Mouse (Mus musculus) testis, postnatal 14 days (tissue): Measurements from ENCODE around the gene 4930519G04Rik.
"Not testable (repeated sequence)": the region's sequence is repeated elsewhere in the genome, so short reads cannot be mapped to it uniquely, and the experiment has no call there.

ENCODE experiments used
- DNase-seq: peaks from one replicate; pipeline ENCODE4 v3.0.0; 2021; ENCODE audit warnings: low spot score

The 4930519G04Rik gene

DNA sequence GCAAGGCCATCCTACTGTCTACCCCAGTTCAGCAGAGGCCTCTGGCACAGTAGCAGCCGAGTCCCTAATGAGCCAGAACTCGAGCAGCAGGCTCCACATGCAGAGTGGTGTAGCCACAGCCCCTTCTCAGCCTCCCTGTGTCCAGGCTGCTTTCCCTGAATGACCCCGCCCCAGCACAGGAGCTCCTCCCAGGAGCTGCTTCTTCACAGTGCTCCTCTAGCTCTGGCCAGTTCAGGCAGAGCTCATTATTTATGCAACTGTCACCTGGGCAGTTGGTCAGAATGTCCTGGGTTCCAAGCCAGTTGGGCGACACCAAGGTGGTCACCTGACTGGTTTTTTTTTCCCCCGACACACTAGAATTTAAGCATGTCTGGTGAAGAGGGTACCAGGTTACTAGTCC is at the start of gene 4930519G04Rik:
TSS of gene 4930519G04Rik (plus strand) at position 301 of the 400 bp plus-strand sequence.
- not testable (repeated sequence) for DNase-seq

DNA sequence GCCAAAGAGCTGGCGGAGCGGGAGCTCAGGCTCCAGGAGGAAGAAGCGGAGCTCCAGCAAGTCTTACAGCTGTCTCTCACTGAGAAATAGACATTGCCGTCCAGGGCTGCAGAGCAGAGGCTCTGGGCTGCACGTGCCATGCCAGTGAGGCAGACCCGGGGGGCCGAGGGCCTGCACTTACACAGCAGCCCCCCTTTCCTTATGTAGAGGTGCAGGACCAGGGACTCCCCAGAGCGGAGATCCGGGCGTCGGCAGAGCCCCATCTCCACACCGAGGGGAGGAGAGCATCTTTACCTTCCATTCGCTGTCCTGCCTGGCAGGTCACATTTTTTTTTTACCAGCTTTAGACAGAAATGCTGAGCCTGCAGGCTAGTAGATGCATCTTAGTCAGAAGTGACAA is 49.1 kb upstream of the 4930519G04Rik start:
- no peak for DNase-seq

DNA sequence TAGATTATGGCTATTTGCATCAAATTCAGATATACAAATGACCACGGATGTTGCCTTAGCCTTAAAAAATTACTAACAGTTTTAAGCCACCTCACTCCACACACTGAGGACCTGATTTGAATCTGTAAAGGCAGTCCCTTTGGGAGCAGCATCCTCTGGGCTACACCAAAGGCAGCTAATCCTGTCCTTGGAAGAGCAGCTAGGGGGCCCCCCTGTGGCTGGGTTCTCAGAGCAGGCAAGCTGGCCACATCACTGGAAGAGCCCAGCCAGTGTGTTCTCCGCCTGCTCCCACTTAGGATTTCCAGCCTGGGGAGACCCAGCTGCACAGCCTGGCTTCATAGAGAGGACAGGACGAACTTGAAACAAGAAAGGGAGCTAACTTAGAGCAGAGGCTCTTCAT is 48.5 kb upstream of the 4930519G04Rik start:
- DNase-seq = no peak

DNA sequence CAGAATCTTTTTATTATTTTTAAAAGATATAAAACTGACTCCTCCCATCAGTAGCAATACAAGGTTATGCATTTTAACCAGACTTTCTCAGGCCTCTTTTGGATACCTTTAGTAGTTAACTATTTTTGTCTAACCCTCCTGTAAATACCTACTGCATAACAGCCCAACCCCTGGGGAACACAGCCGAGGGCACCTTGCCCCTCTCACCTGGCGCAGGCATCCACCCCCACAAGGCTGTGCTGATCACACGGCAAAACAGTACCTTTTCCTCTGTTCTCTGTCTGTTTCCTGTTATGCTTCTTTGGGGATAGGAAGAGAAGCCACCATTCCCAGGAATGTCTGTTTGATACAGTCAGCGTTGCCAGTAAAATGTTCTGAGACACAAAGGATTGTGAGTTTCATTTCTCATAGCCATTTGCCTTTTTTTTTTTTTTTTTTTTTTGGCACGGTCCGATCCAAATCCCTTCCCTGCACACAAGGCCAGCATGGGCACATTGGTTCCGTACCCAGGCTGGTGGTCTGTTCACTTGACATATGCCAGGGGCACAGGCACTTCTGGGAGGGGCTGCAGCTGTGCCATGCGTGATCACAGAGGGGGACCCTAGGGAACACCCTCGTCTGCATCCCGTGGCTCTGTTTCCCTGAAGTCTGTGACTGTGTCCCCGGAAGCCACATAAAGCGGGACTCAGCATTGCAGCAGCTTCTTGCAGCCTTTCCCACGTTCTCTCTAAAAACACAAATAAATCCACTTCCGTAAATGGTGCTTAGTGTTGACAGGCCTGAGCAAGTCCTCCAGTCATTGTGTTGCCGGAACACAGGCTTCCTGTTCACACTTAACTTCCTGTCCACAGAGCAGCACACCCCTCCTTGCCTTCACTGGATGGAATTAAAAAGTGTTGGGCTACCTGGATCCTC is 47.8 kb upstream of the 4930519G04Rik start:
- no peak for DNase-seq

DNA sequence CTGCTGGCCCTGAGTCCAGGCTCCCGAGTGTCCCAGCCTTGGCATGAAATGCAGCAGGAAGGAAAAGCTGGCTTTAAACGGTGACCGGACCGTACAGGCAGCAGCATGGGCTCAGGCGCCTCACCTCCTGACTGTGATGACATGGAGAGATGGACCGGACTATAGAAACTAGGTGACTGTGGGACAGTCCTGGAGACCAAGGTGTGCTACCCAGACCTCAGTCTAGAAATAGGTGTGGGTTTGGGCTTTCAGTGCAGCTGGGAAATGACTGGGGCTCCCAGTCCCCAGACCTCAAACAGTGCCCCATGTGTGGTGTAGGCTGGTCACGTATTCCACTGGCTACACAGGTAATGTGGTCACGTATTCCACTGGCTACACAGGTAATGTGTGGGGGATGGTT is 46.8 kb upstream of the 4930519G04Rik start:
- DNase-seq = no peak

DNA sequence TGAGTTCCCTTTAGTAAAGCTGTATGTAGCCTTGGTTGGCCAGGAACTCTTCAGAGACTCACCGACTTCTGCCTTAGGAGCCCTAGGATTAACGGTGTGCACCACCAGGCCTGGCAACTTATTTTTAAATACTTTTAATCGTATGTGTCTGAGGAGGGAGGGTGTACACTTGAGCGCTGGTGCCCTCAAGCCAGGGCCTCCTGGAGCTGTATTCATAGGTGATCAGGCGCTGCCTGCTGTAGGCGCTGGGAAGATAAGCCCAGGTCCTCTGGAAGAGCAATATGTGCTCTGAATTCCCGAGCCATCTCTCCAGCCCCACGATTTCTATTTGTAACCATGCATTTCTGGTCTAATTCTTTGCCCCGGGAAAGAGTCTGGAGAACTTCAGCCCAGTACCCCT is 46.4 kb upstream of the 4930519G04Rik start:
- no peak for DNase-seq

DNA sequence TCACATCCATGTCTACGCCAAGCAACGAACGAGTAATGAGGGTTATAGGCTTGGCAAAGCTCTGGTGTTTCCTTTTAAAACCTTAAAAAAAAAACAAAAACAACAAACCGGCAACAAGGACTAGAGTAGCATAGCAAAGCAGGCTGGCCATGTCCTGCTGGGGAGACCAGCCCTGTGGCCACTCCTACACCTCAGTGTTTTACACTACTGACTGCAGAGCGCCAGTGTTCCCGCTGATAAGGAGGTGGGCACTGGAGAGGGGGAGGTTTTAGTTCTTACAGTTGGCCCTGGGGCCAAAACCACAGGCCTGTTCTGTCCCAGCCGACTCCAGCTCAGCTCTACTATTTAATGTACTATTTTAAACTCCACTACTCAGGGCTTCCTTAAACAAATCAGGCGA is 46.0 kb upstream of the 4930519G04Rik start:
- DNase-seq = no peak

DNA sequence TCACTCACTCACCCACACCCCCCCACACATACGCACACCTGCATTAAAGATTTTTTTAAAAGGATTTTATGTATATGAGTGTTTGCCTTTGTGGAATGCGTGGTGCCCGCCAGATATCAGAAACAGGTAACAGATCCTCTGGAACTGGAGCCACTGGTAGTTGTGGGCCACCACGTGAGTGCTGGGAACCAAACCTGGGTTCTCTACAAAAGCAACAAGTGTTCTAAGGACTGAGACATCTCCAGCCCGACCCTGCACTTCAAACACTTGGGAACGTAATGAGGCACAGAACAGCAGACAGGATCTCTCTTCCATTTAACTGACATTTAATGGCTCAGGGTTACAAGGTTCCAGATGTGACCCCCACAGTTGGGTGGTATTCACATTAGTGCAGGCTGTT is 45.6 kb upstream of the 4930519G04Rik start:
- no peak for DNase-seq

DNA sequence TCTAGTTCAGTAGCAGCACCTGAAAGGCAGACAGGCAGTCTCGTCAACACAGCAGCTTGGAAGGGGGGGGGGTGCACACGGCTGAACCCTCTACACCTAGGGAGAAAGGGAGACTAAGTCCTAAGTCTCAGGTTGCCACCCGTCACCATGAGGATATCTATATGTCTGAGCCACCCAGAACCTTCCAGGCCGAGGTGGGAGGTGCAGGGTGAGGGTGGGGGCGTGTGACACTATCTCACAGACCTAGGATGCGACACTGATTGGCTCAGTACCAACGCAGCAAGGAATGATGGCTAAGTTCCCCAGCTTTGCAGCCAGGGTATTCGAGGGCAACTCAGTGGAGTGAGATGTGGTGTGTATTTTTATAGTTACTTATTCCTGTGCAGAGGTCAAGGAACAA is 45.1 kb upstream of the 4930519G04Rik start:
- DNase-seq = no peak

DNA sequence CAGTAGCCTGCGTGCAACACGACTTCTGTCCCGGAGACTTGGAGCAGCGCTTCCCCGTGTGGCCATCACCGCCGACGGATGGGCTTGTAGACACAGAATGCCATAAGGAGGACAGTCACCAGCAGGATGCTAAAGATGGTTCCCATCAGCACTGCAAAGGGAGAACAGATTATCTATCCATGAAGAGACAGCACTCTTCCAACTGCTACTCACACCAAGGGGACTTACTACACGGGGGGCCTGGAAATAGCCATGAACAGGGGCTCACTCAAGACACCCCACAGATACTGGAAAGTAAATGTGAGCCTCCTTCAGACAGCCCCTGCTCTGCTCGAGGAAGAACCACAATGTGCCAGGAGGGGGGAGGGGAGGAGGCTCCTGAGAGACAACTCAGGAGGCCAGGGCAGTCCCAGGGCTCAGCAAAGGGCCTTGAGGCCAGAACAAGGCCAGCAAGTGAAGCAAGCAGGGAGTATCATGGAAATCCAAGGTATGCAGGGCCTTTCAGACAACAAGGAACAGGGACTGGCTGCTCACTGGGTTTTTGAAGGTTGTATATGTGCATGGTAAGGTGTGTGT is 44.2 kb upstream of the 4930519G04Rik start:
- no peak for DNase-seq

DNA sequence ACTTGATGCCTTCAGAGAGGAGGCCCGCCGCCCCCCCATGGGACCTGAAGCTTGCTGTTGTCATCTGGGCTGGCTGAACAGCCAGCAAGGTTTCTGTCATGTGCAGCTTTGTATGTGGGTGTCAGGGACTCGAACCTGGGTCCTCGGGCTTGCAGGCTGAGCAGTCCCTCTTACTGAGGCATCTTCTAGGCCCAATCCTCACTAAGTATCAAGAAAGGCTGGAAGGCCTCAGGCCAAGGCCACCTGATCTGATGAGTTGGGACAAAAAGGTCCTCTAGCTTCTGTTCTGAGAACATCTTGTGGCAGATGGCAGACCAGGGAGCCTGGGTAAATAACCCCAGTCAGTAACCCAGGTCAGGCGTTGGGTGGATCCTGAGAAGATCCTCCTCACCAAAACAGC is 43.6 kb upstream of the 4930519G04Rik start:
- no peak for DNase-seq

DNA sequence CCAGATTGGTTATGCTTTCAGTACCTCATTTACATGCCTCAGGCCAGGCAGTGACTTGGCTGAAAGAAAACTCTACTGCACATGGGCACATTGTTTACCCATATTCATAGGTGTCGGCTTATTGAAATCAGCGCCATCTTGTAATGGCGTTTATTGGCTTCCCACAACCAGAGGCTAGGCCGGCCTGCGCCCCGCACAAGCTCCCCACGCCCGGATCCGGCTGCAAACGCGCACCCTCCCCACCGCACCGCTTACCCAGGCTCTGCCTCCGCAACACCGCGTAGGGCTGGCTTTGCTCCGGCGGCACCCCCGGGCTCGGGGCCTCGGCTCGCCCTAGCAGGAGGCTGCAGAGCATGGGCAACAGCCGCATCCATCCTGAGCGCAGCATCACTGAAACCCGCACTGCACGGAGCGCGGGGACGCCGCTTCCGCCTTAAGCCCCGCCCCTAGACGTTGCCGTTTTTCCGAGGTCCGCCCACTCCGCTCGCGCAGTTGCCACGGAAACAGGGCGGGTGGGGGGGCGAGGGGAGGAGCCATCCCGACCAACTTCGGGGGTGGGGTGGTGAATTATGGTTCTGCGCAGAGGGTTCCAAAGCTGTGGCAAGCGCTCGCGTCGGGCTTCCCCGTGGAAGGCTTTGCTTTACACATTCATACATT is 39.8 kb upstream of the 4930519G04Rik start:
- peak; percentile 88 for DNase-seq

DNA sequence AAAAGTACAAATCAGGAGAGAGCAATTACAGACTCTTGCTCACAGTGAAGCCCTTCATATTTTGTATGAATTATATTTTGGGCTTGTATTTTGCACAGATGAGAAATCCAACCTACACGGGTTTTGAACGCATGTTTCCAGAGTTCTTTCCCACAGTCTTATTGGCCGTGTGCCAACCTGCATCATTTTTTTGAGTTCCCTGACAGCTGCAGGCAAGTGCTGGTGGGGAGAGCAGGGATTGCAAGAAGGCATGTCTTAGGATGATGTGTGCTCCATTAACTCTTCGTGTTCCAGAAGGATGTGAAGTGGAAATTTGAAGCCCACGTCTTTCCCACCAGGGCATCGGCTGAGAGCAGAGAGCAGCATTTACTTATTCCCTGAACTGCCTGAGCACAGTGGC is 36.9 kb upstream of the 4930519G04Rik start:
- no peak for DNase-seq

DNA sequence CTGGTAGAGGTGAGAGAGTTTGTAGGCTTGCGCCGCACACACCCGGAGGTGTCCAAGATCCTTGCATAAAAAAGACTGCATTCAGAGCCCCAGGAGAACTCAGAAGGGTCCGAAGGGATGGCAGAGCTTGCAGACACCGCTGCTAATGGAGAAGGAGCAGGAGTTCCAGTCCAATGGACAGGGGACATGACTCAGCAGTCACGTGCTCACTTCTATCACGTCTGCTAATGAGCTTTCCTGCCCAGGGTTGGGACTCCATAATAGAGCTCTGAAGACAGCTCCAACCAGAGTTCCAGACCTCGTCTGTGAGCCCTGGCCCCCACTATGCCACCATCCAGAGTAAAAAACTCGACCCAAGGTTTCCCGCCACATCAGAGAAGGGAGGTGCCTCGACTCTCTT is 35.3 kb upstream of the 4930519G04Rik start:
- DNase-seq = no peak

DNA sequence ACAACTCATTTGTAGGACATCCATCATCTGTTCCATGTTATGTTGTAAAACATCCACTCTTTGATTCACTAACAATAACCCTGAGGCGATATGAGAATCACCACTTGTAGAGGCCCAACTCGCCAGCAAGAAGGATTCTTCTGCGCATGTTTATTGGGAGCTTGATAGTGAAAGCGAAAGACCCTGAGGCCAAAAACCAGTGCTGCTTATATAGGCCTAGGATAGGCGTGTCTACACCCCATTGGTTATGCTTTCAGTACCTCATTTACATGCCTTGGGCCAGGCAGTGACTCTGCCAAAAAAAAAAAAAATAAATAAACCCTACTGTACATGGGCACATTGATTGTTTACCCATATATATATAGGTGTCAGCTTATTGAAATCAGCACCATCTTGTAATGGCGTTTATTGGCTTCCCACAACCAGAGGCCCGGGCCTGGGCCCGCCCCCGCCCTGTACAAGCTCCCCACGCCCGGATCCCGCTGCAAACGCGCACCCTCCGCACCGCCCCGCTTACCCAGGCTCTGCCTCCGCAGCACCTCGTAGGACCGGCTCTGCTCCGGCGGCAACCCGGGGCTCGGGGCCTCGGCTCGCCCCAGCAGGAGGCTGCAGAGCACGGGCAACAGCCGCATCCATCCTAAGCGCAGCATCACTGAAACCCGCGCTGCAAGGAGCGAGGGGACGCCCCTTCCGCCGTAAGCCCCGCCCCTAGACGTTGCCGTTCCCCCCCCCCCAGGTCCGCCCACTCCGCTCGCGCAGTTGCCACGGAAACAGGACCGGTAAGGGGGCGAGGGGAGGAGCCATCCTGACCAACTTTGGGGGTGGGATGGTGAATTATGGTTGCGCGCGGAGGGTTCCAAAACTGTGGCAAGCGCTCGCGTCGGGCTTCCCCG is 30.4 kb upstream of the 4930519G04Rik start, which contains the start of gene 1500011B03Rik:
TSS of gene 1500011B03Rik (minus strand) at position 673 of the 893 bp plus-strand sequence.
- DNase-seq = peak; percentile 81

DNA sequence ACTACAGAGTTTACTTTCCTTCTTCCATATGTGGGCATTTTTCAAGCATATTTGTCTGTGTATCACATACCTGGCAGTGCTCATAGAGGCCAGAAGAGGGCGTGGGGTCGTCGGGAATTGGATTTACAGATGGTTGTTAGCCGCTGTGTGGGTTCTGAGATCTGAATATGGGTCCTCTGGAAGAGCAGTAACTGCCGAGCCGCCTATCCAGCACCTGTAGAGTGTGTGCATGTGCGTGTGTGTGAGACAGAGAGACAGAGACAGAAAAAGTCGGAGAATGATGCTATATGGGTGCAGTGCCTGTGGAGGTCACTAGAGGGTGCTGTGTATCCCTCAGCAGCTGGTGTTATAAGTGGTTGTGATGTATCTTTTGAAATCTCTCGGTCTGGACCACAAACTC is 29.3 kb upstream of the 4930519G04Rik start:
- DNase-seq = no peak

DNA sequence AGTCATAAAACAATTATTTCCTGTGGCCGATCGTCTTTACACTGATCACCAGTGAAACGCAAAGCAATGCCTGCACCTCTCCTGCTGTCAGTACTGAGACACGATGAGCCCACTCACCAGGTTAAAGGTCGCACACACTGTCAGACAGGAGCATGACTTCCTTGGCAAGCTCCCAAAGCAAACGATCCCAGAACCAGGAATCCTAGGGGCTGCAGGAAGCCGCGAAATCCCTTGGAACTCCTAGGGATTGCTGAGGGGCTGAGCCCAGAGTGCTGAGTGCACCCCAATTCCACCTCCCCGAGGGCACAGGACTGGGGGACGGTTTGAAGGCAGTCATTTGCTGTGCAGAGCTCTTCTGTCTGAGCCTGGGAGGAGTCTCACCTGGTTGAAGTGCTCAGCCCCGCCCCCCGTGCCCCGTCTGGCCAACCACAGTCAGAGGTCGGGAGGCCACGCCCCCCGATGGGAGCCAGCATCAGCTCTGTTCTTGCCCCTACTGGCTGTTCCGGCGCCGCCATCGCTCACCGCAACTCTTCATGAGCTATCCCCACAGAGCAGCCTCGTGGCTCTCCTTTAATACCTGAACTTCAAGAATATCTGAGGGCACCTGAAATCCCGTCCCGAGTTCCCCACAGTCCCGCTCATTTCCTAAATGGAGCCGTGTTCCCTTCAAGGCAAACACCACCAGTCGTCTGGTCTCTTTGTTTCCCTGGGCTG is 27.3 kb upstream of the 4930519G04Rik start:
- DNase-seq = peak; percentile 84

DNA sequence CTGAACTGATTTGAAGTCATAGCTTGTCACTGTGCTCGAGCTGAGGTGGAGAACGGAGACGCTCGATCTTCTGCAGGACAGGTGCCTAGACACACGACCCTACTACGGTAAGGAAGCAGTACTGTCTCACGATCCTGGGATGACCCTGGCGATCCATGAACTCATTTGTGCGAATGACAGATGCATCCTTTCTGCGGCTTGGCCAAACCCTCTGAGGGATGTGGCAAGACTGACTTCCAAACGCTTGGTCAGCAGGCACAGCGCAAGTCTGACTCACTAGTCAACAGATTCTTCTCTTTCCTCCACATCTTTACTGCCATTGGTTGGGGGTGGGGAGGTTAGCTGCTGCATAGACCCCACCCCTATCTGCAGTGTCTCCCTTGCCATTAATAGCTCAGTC is 26.0 kb upstream of the 4930519G04Rik start:
- no peak for DNase-seq

DNA sequence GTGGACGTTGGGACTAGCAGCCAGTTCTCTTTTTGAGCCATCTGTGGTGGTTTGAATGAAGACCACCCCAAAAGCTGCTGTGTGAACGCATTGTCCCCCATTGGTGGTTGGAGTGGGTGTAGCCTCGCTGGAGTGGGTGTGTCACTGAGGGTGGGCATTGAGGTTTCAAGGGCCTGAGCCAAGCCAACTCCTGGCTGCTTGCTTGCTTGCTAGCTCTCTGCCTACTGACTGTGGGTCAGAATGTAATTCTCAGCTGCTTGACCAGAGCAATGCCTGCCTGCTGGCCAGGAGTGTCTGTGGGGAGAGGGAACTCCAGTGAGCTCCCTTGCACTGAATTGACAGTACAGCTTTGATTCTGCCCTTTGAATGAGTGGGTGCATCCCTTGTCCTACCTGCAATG is 23.7 kb upstream of the 4930519G04Rik start:
- DNase-seq = no peak

DNA sequence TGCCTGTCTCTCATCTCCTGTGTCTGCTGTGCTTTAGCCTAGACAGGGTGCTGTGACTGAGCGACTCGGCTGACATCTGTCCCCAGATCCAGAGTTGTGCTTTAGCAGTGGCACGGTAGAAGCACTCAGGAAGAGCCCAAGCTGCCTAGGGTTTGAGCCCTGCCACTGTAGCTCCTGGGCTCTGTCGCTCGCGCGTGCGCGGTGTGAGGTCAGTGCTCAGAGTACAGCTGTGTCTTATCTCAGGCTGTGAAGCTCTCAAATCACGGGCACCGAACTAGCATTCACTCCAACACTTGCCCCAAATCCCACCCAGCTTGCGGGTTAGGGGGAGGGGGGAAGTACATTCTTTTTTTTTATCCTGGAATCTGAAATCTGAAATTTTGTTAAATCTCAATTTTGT is 16.6 kb upstream of the 4930519G04Rik start:
- no peak for DNase-seq

DNA sequence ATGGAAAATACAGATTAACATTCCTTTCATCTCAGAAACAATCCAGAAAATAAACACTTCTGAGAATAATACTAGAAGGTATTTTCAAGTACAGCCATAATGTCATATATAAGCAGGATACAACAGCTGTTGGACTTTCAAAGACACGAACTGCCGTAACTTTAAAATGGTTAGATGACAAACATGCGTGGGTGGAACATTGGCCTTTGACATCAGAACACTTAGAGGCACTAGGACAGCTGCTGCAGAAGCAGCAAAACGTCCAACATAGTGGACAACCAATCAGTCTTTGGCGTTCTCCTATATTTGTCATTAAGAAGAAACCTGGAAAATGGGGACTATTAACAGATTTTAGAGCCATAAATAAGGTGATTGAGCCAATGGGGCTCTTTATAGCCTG is 13.0 kb upstream of the 4930519G04Rik start:
- DNase-seq = not testable (repeated sequence)
